Mouse (Mus musculus): Measurements from ENCODE around the gene Gtf2h1.
"Not testable (repeated sequence)": the region's sequence is repeated elsewhere in the genome, so short reads cannot be mapped to it uniquely, and the experiment has no call there.

Gene Gtf2h1

GRCm38 (mm10) chr7:46830799-46831590 lies 35.1 kb downstream of the Gtf2h1 start:
- no peak for DNase-seq (ENCODE audit: low spot score)

GRCm38 (mm10) chr7:46831693-46832092 lies 35.8 kb downstream of the Gtf2h1 start:
- DNase-seq (ENCODE audit: low spot score): no peak

GRCm38 (mm10) chr7:46832112-46832810 lies 36.4 kb downstream of the Gtf2h1 start:
- DNase-seq (ENCODE audit: low spot score): not testable (repeated sequence)

GRCm38 (mm10) chr7:46833266-46833665 lies 37.4 kb downstream of the Gtf2h1 start:
- no peak for DNase-seq (ENCODE audit: low spot score)

GRCm38 (mm10) chr7:46833670-46834255 lies 37.9 kb downstream of the Gtf2h1 start:
- DNase-seq (ENCODE audit: low spot score): no peak

GRCm38 (mm10) chr7:46834994-46835610 lies 39.2 kb downstream of the Gtf2h1 start:
- DNase-seq (ENCODE audit: low spot score): no peak

GRCm38 (mm10) chr7:46836357-46836756 lies 40.5 kb downstream of the Gtf2h1 start:
- DNase-seq (ENCODE audit: low spot score): no peak

GRCm38 (mm10) chr7:46837073-46837472 lies 41.2 kb downstream of the Gtf2h1 start:
- DNase-seq (ENCODE audit: low spot score): no peak

GRCm38 (mm10) chr7:46838104-46838671 lies 42.3 kb downstream of the Gtf2h1 start:
- no peak for DNase-seq (ENCODE audit: low spot score)

GRCm38 (mm10) chr7:46838891-46839302 lies 43.0 kb downstream of the Gtf2h1 start:
- no peak for DNase-seq (ENCODE audit: low spot score)

- no peak for DNase-seq (ENCODE audit: low spot score)
Observed at GRCm38 (mm10) chr7:46839446-46839845, 43.5 kb downstream of the Gtf2h1 start.

GRCm38 (mm10) chr7:46839861-46840260 lies 44.0 kb downstream of the Gtf2h1 start:
- no peak for DNase-seq (ENCODE audit: low spot score)

GRCm38 (mm10) chr7:46840326-46840725 lies 44.4 kb downstream of the Gtf2h1 start:
- no peak for DNase-seq (ENCODE audit: low spot score)

GRCm38 (mm10) chr7:46840787-46841525 lies 45.1 kb downstream of the Gtf2h1 start, which contains the start of gene Ldha:
Gene Ldha (plus strand): TSS chr7:46841475.
- DNase-seq (ENCODE audit: low spot score): no peak

- DNase-seq (ENCODE audit: low spot score): no peak
Observed at GRCm38 (mm10) chr7:46842278-46842677, 46.4 kb downstream of the Gtf2h1 start.

GRCm38 (mm10) chr7:46843576-46843975 lies 47.7 kb downstream of the Gtf2h1 start:
- DNase-seq (ENCODE audit: low spot score): no peak

GRCm38 (mm10) chr7:46845211-46845977 lies 49.5 kb downstream of the Gtf2h1 start:
- peak; percentile 67 for DNase-seq (ENCODE audit: low spot score)

- peak; percentile 28 for DNase-seq (ENCODE audit: low spot score)
Observed at GRCm38 (mm10) chr7:46845978-46846485, 50.1 kb downstream of the Gtf2h1 start.

- peak; percentile 47 for DNase-seq (ENCODE audit: low spot score)
Observed at GRCm38 (mm10) chr7:46846486-46847244, 50.8 kb downstream of the Gtf2h1 start.

GRCm38 (mm10) chr7:46849287-46849686 lies 53.4 kb downstream of the Gtf2h1 start:
- no peak for DNase-seq (ENCODE audit: low spot score)

Data from spleen, adult 12 weeks (tissue).